Mouse (Mus musculus) lung, postnatal 0 days (tissue): ENCODE measurements around the gene Eps15.

Experiments used
- CTCF ChIP-seq: IDR thresholded peaks from 2 replicates; pipeline ENCODE4 v1.5.1; 2016; ENCODE audit warnings: antibody characterized with exemption, mild to moderate bottlenecking
- EP300 ChIP-seq: IDR thresholded peaks from 2 replicates; pipeline ENCODE4 v1.6.1; 2016; ENCODE audit warnings: antibody characterized with exemption, mild to moderate bottlenecking, control low read depth

DNA sequence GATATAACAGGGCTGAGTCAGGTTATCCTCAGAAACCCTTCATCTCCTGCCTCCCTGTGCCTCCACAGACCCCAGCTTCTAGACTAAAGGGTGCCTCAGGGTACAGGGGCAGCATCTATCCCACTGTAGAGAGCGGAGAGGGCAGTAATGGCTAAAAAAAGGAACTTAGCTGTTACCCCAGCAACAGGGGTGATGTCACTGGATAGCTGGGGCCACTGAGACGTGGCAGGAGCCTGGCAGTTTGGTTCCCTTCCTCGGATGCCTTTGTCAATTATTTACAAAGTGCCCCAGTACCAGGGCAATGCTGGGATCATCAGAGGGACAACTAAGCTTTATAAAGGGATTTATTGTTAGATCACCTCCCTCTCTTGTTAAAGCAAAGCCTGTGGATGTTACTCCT lies 138.9 kb downstream of the Eps15 start:
- TF ChIP-seq CTCF (no peak), EP300 (no peak)
